Mouse (Mus musculus) right cerebral cortex, postnatal 36 days (tissue): ENCODE measurements around the gene Gnai1.
A peak's percentile ranks its signal among the peaks of the same experiment; 100 is the strongest.

Source experiments
- DNase-seq, 2 experiments: peaks; one replicate each; pipeline ENCODE4 v3.0.0; 2022; ENCODE audit warnings: low spot score in 2 of 2, mixed read lengths in 1 of 2

The Gnai1 gene

DNA sequence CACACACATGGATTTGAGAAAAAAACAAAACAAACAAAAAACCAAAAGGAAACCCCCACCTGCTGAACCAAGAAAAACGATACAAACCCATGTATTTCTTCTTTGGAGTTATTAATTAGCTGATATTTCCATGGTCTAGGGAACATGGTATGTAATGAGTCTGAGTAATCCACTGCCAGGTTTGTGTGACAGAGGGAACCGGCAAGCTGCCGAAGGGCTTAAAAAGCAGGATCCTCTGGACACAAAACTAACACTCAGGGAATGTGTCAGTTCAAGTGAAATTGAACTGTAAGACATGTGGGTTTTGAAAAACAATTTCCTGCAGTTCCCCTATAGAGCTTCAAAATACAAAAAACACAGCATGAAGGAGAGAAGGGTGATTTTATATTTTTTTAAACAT lies 72.1 kb downstream of the Gnai1 start:
- DNase-seq: no peak

DNA sequence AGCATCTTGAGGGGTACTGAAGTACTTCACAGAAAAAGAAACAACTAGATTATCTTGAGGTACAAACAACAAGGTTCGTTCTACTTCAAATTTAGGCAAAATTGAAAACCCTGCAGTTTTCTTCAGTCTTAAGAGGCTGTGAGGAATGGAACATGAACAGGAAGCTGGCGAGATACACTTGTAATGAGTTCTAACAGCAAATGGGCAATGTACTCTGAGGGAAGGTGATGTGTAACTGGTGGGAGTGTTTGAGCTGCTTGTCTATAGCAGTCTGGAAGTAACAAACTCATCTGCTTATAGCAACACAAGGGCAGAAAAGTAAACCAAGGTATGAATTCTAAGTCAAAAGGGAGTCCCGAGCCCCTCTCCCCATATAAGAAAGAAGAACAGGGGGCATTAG lies 78.1 kb downstream of the Gnai1 start:
- DNase-seq: no peak

- DNase-seq: no peak
Measured at GRCm38 (mm10) chr5:18274352-18274940, 85.7 kb downstream of the Gnai1 start.

GRCm38 (mm10) chr5:18273291-18274284 lies 86.6 kb downstream of the Gnai1 start:
- no peak for DNase-seq

DNA sequence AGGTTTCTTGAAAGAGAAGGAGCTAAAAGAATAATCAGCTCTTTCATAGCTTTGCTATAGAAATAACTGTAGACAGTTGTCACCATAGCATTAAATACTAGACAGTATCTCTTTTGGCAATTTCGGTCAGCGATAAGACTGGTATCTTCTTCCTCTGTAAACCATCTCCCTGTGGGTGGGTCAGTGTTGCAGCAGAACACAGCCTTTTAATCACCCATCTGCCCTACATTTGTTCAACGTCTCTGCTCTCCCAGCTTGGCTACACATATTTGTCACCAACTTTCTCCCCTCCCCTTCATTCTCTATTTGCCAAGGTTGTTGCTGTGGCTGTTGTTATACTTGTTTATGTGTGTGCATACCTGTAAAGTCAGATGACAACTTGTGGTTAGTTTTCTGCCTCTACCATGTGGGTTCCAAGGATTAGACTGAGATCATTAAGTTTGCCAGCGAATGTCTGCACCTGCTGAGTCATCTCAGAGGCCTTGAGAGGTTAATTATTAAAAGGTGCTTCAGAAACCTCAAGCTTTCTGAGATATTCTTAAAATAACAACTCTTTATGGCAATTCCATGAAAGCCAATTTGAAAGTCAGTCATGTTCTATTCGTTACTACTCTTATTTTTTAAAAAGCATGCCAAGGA lies 109.7 kb downstream of the Gnai1 start:
- no peak for DNase-seq

DNA sequence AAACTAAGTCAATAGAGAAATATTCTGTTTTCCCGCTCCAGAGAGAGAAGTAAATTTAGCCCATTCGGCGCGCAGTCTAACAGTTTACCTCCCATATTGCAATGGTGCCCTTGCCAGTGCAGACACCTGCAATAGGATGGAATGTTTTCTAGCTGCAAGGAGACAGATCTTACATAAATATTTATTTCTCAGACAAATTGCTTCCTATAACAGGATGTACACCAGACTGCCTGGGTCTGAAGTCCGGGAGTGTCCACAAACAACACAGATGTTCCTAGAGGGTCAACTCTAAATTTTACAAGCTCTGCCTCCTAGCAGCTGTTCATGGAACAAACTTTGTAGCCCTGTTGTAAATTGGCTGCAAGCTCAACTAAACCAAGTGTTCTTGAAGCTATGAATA lies 111.0 kb downstream of the Gnai1 start:
- no peak for DNase-seq

DNA sequence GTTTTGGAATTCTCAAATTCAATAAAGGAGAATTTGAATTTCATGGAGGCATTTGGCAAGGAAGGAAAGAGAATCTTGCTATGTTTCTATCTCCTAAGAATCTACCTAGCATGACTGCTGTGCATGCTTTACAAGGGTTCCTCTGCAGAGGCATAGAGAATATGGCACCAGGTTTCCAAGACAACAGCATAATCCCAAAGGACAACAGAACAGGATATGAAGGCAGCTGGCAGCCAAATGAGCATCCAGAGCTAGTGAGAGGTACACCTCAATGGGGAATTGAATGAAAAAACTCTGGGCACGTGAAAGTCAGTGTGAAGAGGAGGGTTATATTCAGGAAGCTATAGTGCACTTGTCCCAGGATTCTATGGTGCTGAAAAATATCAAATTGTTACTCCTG lies 130.8 kb downstream of the Gnai1 start:
- DNase-seq: no peak

- peak; percentile 25 to 72 for DNase-seq
Measured at GRCm38 (mm10) chr5:18228866-18229265, 131.3 kb downstream of the Gnai1 start.

DNA sequence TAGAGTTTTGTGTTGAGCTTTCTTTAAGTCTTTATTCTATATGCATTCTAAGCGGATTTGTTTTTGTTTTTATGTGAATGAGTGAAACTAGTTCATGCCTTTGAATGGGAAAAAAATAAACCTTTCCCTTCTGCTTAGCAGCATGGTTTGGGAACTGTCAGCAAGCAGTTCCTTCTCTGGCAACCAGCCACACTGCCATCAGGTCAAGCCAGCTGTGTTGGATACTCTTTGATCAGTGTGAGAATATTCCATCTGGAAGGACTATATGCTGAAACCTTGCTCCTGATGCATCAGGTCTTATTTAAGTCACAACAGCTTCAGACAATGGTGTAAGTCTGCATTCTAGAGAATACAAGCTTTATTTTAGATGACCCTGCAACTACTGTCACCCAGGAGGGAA lies 139.3 kb downstream of the Gnai1 start:
- DNase-seq: no peak

GRCm38 (mm10) chr5:18218292-18218691 lies 141.9 kb downstream of the Gnai1 start:
- DNase-seq: no peak

GRCm38 (mm10) chr5:18217856-18218255 lies 142.3 kb downstream of the Gnai1 start:
- DNase-seq: no peak
